Mouse (Mus musculus) small intestine, adult 2 months (tissue): ENCODE measurements at regions not wholly inside any gene's neighbourhood (a gene's known extent, or its start where the extent isn't known, plus 50 kb on each side); places are given as distances from the start of the nearest gene placed in this dataset.

ENCODE experiments used
- CTCF ChIP-seq: fragments of 200-500 bp; IDR thresholded peaks from 2 replicates; pipeline ENCODE4 v1.5.1; 2012; ENCODE audit warnings: low read depth, mild to moderate bottlenecking, control low read depth, inconsistent platforms, low read length, moderate library complexity, mixed read lengths; ENCODE audit not compliant: insufficient replicate concordance, insufficient read length; ENCODE audit errors: extremely low read depth
- POLR2A ChIP-seq: fragments of 200-500 bp; IDR thresholded peaks from 2 replicates; pipeline ENCODE4 v1.6.1; 2012; ENCODE audit warnings: low read depth, mild to moderate bottlenecking, control low read depth, inconsistent platforms, low read length, moderate library complexity

GRCm38 (mm10) chr2:178916316-178917033 lies 486.1 kb downstream of the Cdh26 start:
- TF ChIP-seq POLR2A (no peak), CTCF (no peak)
